Mouse (Mus musculus): Measurements from ENCODE around the gene Crlf3.
"Not testable (repeated sequence)": the region's sequence is repeated elsewhere in the genome, so short reads cannot be mapped to it uniquely, and the experiment has no call there.

Crlf3 gene

DNA sequence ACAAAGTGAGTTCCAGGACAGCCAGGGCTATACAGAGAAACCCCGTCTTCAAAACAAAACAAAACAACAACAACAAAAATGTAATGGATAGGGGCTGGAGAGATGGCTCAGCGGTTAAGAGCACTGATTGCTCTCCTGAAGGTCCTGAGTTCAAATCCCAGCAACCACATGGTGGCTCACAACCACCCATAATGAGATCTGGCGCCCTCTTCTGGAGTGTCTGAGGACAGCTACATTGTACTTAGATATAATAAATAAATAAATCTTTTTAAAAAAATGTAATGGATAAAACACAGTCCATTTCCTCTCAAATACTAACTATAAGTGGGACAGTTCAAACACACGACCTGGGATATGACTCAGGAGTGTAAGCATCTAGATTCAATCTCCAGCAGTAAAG is 14.4 kb downstream of the Crlf3 start:
- DNase-seq = peak in 1 of 2 experiments; percentile 24

DNA sequence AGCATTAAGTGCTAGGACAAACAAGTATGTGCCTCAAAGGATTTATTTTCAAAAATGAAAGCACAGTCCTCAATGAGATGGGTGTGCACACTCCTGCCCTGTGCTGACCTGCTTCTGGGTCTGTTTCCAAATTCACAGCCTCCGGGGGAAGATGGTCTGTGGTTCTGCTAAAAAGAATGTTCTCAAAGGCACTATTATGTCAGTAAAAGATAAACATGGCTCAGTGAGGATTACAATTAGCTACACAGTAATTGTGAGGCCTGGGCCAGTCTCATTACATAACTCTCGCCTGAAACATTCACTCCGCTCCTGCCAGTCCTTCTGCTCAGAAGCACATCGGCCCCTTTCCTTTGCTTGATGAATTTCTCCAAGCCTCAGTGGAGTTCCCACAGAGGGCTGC is 18.6 kb downstream of the Crlf3 start:
- DNase-seq = no peak

DNA sequence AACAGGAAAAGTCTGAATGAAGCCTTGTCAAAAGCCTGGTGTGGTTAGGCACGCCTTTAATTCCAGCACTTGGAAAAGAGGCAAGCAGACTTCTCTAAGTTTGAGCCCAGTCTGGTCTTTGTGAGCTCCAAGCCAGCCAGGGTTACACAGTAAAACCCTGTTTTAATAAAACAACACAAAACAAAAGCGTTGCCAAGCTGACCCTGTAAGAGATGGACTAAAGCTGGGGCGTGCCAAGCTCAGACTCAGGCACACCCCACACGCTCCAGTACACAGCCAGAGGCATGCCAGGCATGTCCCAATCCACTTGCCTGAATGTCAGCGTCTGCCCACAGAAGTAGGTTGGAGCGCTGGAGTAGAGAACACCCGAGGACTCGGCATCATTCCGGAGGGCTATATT is 24.6 kb downstream of the Crlf3 start:
- DNase-seq = no peak

DNA sequence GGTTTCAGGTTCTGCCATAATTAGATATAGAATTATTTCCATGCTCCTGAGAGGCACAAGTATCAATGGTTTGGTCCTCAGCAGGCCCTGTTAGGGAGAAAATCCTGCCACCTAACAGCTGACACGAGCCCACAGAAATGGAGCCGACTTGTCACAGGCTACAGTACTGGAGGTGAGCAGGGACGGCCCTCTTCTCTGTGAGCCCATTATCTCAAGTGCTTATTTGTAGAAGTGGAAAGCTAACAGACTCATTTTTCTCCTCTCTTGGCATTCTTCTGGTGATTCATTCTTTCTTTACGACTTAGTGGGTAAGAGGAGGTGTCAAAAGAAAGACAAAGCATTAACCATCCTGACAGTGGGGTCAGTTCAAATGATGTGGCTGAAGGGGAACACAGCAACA is 26.1 kb downstream of the Crlf3 start:
- no peak for DNase-seq

DNA sequence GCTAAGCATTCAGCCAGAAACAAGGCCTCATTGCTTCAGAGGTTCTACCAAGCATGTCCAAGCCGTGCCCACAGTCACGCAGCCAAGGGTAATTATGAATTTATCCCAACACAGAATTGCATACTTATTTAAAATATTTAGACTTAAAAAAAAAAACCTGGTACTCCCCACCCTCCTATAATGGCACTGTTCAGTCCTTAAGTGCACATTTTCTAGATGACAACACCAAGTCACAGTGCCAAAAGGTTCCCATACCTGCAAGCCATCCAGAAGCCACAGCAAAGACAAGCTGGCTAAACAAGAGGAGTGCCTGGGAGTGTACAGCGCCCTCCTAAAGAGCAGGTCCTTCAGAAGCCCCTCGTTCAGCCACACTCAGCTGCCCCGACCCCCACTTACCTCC is 27.6 kb downstream of the Crlf3 start:
- no peak for DNase-seq

GRCm38 (mm10) chr11:80052456-80052855 is 28.3 kb downstream of the Crlf3 start:
- DNase-seq = no peak

GRCm38 (mm10) chr11:80050088-80050487 is 30.7 kb downstream of the Crlf3 start:
- no peak for DNase-seq

GRCm38 (mm10) chr11:80046856-80047255 is 33.9 kb downstream of the Crlf3 start:
- peak in 1 of 2 experiments; percentile 9 for DNase-seq

DNA sequence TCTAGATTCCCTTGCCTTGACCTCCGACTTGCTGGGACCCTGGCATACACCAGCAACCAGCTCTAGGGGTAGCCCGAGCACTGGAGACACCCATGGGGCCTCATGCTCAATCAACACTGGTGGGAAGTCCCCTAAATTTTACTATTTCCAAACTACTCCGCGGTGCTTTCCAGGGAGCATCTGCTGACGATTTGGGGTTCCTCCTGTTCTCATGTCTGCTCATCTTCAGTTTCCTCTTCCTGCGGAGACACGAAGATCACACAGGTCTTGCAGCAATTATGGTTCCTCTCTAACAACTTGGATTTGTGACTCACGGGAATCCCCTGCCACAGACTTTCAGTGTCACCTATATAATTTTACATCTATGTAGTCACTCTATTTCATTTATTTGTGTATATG is 37.4 kb downstream of the Crlf3 start:
- no peak for DNase-seq

DNA sequence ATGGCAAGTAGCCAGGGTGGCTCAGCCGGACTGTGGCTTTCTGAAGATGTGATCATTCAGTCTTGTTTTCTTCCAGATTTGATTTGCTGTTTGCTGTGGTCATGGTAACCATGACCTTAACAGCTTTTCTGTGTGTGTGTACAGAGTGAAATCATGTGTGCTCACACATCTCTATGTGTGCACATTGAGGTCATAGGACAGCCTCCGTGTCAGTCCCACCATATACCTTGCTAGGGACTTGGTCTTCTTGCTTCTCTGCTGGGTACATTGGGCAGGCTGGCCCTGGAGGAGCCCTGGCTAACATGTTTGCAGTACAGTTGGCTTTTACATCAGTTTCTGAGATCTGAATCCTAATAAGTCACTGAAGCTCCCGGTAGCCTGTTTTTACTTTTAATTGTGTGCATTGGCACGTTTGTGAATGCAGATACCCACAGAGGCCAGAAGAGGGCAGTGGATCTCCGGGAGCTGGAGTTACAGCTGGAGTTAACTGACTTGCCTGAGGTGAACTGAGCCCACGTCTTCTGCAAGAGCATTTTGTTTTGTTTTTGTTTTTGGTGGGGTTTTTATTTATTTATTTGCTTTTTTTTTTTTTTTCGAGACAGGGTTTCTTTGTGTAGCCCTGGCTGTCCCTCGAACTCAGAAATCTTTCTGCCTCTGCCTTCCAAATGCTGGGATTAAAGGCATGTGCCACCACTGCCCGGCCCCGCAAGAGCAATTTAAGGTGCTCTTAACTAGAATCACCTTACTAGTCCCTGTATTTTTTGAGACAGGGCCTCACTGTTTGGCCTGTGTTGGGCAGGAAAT is 38.0 kb downstream of the Crlf3 start:
- DNase-seq = peak; percentile 32 to 41

- no peak for DNase-seq
These were observed 43.3 kb downstream of the Crlf3 start for GRCm38 (mm10) chr11:80037495-80037894.

DNA sequence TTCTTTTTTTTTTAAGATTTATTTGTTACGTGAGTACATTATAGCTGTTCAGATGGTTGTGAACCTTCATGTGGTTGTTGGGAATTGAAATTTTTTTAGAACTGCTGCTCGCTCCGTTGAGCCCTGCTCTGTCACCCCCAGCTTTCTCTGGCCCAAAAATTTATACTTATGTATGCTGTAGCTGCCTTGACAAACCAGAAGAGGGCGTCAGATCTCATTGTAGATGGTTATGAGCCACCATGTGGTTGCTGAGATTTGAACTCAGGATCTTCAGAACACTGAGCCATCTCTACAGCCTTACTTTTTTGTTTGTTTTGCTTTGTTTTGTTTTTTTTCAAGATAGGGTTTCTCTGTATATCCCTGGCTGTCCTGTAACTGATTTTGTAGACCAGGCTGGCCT is 59.5 kb downstream of the Crlf3 start:
- no peak for DNase-seq

DNA sequence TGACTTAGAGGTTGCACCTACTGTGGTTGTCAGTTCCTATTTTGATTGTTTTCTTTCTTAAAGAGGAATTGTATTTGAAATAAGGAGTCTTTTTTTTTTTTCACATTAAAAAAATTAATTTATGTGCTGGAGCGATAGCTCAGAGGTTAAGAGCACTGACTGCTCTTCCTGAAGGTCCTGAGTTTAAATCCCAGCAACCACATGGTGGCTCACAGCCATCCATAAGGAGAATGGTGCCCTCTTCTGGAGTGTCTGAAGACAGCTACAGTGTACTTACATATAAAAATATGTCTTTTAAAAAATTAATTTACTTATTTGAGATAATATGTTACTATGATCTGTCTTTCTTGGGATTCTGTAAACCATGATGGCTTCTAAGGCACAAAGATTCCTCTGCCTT is 61.0 kb downstream of the Crlf3 start:
- DNase-seq = no peak

DNA sequence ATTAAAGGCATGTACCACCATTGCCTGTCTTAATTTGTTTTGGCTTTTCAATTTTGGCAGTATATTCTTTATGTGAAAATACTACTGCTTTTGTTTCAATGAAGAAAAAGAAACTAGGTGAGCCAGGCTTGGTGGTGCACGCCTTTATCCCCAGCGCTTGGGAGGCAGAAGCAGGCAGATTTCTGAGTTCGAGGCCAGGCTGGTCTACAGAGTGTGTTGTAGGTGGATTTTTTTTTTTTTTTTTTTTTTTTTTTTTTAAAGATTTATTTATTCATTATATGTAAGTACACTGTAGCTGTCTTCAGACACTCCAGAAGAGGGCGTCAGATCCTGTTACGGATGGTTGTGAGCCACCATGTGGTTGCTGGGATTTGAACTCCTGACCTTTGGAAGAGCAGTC is 64.3 kb downstream of the Crlf3 start:
- not testable (repeated sequence) for DNase-seq

All from cerebellum, postnatal 14 days (tissue).